Comparison of ENCODE assay signal across 9 mouse cellular contexts in genomic region chr13:117220501-117221321, GRCm38 (mm10). TPM values are rescaled to one million over a fixed set of nuclear protein-coding genes. Genes with fewer than 3 reads are reported as not detected.
DNase-seq lines count a peak whose midpoint lies in the region; ATAC-seq lines count a peak whose summit lies in the region.
"Had no signal": no experiment of that assay in that cellular context is flagged by ENCODE, and none has a peak within 500 bp of the region (broad histone marks: within the 10 kb centered on the region; RNA-seq: fewer than 3 reads in every experiment).

Gene Gm17509 (minus strand): TSS chr13:117221075.

- H3K9ac ChIP-seq in intestine, embryonic 16.5 days (ENCODE audit: low read depth, low read length): peak within 1 kb of the TSS; percentile 64
- peak within 1 kb of the TSS; percentile 92 for H3K9ac ChIP-seq in limb, embryonic 11.5 days (ENCODE audit: low read length)

- under 1% methylated on average over 66 of the region's 67 CpGs for WGBS in intestine, embryonic 16.5 days
- WGBS in limb, embryonic 11.5 days: under 1% methylated on average over 60 of the region's 67 CpGs
- WGBS in midbrain, embryonic 10.5 days: under 1% methylated on average over 67 of the region's 67 CpGs

- H3K27me3 ChIP-seq in intestine, embryonic 16.5 days (replicated peaks; ENCODE audit: control insufficient read depth, insufficient read depth, low read length): peaks cover 13% of the 10 kb centered on the region
- no peaks in the 10 kb centered on the region for H3K27me3 ChIP-seq in limb, embryonic 11.5 days (ENCODE audit: control insufficient read depth, insufficient read depth, low read length)
- peaks cover 7% of the 10 kb centered on the region; the same call in 1 of the 2 replicates for H3K27me3 ChIP-seq in midbrain, embryonic 10.5 days (ENCODE audit: low read depth, poor library complexity, severe bottlenecking)
- H3K27me3 ChIP-seq: CH12.LX had no signal

- H3K27ac ChIP-seq in intestine, embryonic 16.5 days (ENCODE audit: low read length): no peak within 1 kb of the TSS
- H3K27ac ChIP-seq in limb, embryonic 11.5 days (replicated peaks; ENCODE audit: low read depth, low read length): peak within 1 kb of the TSS; percentile 61
- peak within 1 kb of the TSS; percentile 98 for H3K27ac ChIP-seq in midbrain, embryonic 10.5 days (replicated peaks)

- ATAC-seq in intestine, embryonic 16.5 days: peak; percentile 85
- peak; percentile 83 for ATAC-seq in limb, embryonic 11.5 days (ENCODE audit: insufficient number of reproducible peaks, low FRiP score, low TSS enrichment, low read depth)

- DNase-seq in heart, adult 11 months: peak; percentile 96
- no peak for DNase-seq in heart, adult 9 months (ENCODE audit: low spot score in 2 of 2)
- peak; percentile 80 to 84 for DNase-seq in cerebellum, postnatal 36 days
- DNase-seq in gastrocnemius, postnatal 25 days: peak; percentile 27
- DNase-seq in limb, embryonic 11.5 days (ENCODE audit: low spot score): peak; percentile 85
- peak; percentile 84 for DNase-seq in midbrain, embryonic 10.5 days (ENCODE audit: low spot score)
- DNase-seq in right cerebral cortex, postnatal 4 days: peak; percentile 57

- H3K4me1 ChIP-seq in intestine, embryonic 16.5 days (ENCODE audit: control insufficient read depth, insufficient read depth, low read length): 0 out of 2 replicates have a peak, but pooled peaks cover 7% of the 10 kb centered on the region
- H3K4me1 ChIP-seq in limb, embryonic 11.5 days (ENCODE audit: control insufficient read depth, insufficient read depth, low read length): peaks cover 3% of the 10 kb centered on the region; the same call in 1 of the 2 replicates
- H3K4me1 ChIP-seq in midbrain, embryonic 10.5 days: peaks cover 49% of the 10 kb centered on the region

- H3K36me3 ChIP-seq in intestine, embryonic 16.5 days (ENCODE audit: control insufficient read depth, insufficient read depth, low read length): no peaks in the 10 kb centered on the region
- no peaks in the 10 kb centered on the region for H3K36me3 ChIP-seq in limb, embryonic 11.5 days (ENCODE audit: control insufficient read depth, insufficient read depth, low read length)
- H3K36me3 ChIP-seq in midbrain, embryonic 10.5 days: peaks cover 2% of the 10 kb centered on the region; the same call in 1 of the 2 replicates

- H3K4me2 ChIP-seq in intestine, embryonic 16.5 days (ENCODE audit: low read depth, low read length): peak within 1 kb of the TSS; percentile 99
- peak within 1 kb of the TSS; percentile 74 for H3K4me2 ChIP-seq in limb, embryonic 11.5 days (ENCODE audit: low read depth, severe bottlenecking)

- H3K9me3 ChIP-seq in intestine, embryonic 16.5 days (ENCODE audit: control insufficient read depth, low read length): no peaks in the 10 kb centered on the region
- H3K9me3 ChIP-seq in limb, embryonic 11.5 days (ENCODE audit: control insufficient read depth, low read length): no peaks in the 10 kb centered on the region
- no peaks in the 10 kb centered on the region for H3K9me3 ChIP-seq in midbrain, embryonic 10.5 days (replicated peaks)

- peak within 1 kb of the TSS; percentile 66 for H3K4me3 ChIP-seq in intestine, embryonic 16.5 days (ENCODE audit: low read length)
- H3K4me3 ChIP-seq in limb, embryonic 11.5 days (ENCODE audit: low read depth, low read length): peak within 1 kb of the TSS; percentile 73
- peak within 1 kb of the TSS; percentile 86 for H3K4me3 ChIP-seq in midbrain, embryonic 10.5 days

RNA-seq across cellular contexts. Expression of gene Gm17509, which starts in this region (rescaled TPM):
- not detected for total RNA-seq in gastrocnemius, postnatal 25 days (2021)
- polyA plus RNA-seq in intestine, embryonic 16.5 days (2015; fragmentation: Nextera tagmentation; extraction: Ambion mirVana): not detected in 2 replicates
- polyA plus RNA-seq in limb, embryonic 11.5 days (2014; fragmentation: Nextera tagmentation; extraction: Ambion mirVana): 0.17 and 0.41 TPM in 2 replicates
- 1.1 and 1.4 TPM in 2 replicates for polyA plus RNA-seq in midbrain, embryonic 10.5 days (2016; fragmentation: Nextera tagmentation; extraction: Ambion mirVana)
- total RNA-seq: CH12.LX had no signal

Comparison
In these comparisons a context has a peak if more than half of its experiments do, and no peak if none do; other contexts are left out.
1. DNase-seq: peak in heart, adult 11 months (single experiment), cerebellum, postnatal 36 days (2 of 2), midbrain, embryonic 10.5 days (single experiment) and right cerebral cortex, postnatal 4 days (single experiment); none in heart, adult 9 months (0 of 2).
2. Peak in DNase-seq in gastrocnemius, postnatal 25 days; RNA of the gene not detected or under 1 TPM.
3. Peak in ATAC-seq, H3K4me3 ChIP-seq, H3K9ac ChIP-seq and H3K4me2 ChIP-seq in intestine, embryonic 16.5 days; RNA of the gene not detected or under 1 TPM.
4. Peak in DNase-seq, ATAC-seq, H3K4me3 ChIP-seq, H3K27ac ChIP-seq, H3K9ac ChIP-seq and H3K4me2 ChIP-seq in limb, embryonic 11.5 days; RNA of the gene not detected or under 1 TPM.
5. Peak in every context shown above with its lines, with median percentiles within 50 percentile points of each other: H3K4me3 ChIP-seq.